Mouse (Mus musculus): ENCODE data around the gene Ccser1. TPM values are rescaled to one million over a fixed set of nuclear protein-coding genes. Genes with fewer than 3 reads are reported as not detected.

The Ccser1 gene
- total RNA-seq, 1 experiment = 4.1 TPM

DNA sequence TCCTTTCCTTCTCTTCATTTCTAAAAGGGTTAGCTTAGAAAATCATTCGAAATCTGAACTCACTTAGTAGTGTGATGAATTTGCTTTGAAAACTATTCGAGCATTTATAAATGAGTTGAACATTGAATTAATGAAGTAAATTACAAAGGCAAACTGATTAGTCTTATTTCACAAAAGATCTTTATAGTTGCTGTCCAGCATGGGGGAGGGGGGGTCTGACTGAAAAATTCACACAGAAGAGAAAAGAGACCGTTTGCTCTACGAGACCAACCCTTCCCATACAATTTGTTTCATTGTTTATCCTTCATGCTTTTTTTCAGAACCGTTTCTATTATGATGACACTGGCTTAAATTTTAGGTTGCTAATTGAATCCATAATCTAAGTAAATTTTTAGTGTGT, 583.3 kb downstream of the Ccser1 start:
- in situ Hi-C loops (cut with MboI; ENCODE audit: low sequenced_read_pairs in 2 of 2, unreplicated experiment in 2 of 2) = no loop called here
- TF ChIP-seq MAFK (IDR thresholded peaks at IDR 0.05; ENCODE audit: insufficient read depth, low read depth, low read length) = no peak
- no peak for TF ChIP-seq ZNF384 (IDR thresholded peaks at IDR 0.05; ENCODE audit: low read depth, low read length)
- TF ChIP-seq ZC3H11A (IDR thresholded peaks at IDR 0.05; ENCODE audit: borderline replicate concordance, low read depth, low read length) = no peak
- no peak for TF ChIP-seq CHD2 (IDR thresholded peaks at IDR 0.05; ENCODE audit: low read depth, low read length)
- no peak for TF ChIP-seq HCFC1 (IDR thresholded peaks at IDR 0.05; ENCODE audit: borderline replicate concordance, insufficient read depth, low read length)
- Histone ChIP-seq H3K4me3 (ENCODE audit: insufficient read depth in 1 of 2, low read depth in 1 of 2, low read length in 2 of 2, poor library complexity in 1 of 2, severe bottlenecking in 1 of 2) (no peak overlapping the region), H3K27ac (ENCODE audit: insufficient read depth, low read depth, low read length, poor library complexity, severe bottlenecking) (no peak overlapping the region), H3K4me1 (ENCODE audit: control insufficient read depth in 2 of 2, insufficient read depth in 2 of 2, low read length in 2 of 2, poor library complexity in 1 of 2) (no peaks in the 10 kb centered on the region), H3K9me3 (ENCODE audit: control insufficient read depth, insufficient read depth, low read depth, low read length) (no peaks in the 10 kb centered on the region), H3K36me3 (ENCODE audit: control insufficient read depth, insufficient read depth, low read length, poor library complexity, severe bottlenecking) (no peaks in the 10 kb centered on the region), H3K9ac (ENCODE audit: insufficient read depth, low read depth, low read length, poor library complexity, severe bottlenecking) (no peak overlapping the region)
- DNase-seq (ENCODE audit: low read depth, low spot score) = no peak

- TF ChIP-seq ZNF384 (IDR thresholded peaks at IDR 0.05; ENCODE audit: low read depth, low read length) = no peak
- TF ChIP-seq CHD2 (IDR thresholded peaks at IDR 0.05; ENCODE audit: low read depth, low read length) = no peak
- TF ChIP-seq MAFK (IDR thresholded peaks at IDR 0.05; ENCODE audit: insufficient read depth, low read depth, low read length) = no peak
- TF ChIP-seq ZC3H11A (IDR thresholded peaks at IDR 0.05; ENCODE audit: borderline replicate concordance, low read depth, low read length) = no peak
- no peak for TF ChIP-seq HCFC1 (IDR thresholded peaks at IDR 0.05; ENCODE audit: borderline replicate concordance, insufficient read depth, low read length)
- no peaks in the 10 kb centered on the region for H3K9me3 ChIP-seq (ENCODE audit: control insufficient read depth, insufficient read depth, low read depth, low read length)
- no peak for DNase-seq (ENCODE audit: low read depth, low spot score)
- H3K27ac ChIP-seq (ENCODE audit: insufficient read depth, low read depth, low read length, poor library complexity, severe bottlenecking) = no peak overlapping the region
- H3K4me1 ChIP-seq (ENCODE audit: control insufficient read depth in 2 of 2, insufficient read depth in 2 of 2, low read length in 2 of 2, poor library complexity in 1 of 2) = no peaks in the 10 kb centered on the region
- no peaks in the 10 kb centered on the region for H3K36me3 ChIP-seq (ENCODE audit: control insufficient read depth, insufficient read depth, low read length, poor library complexity, severe bottlenecking)
- no peak overlapping the region for H3K4me3 ChIP-seq (ENCODE audit: insufficient read depth in 1 of 2, low read depth in 1 of 2, low read length in 2 of 2, poor library complexity in 1 of 2, severe bottlenecking in 1 of 2)
- in situ Hi-C loops (cut with MboI; ENCODE audit: low sequenced_read_pairs in 2 of 2, unreplicated experiment in 2 of 2) = no loop called here
- no peak overlapping the region for H3K9ac ChIP-seq (ENCODE audit: insufficient read depth, low read depth, low read length, poor library complexity, severe bottlenecking)
Measured at GRCm38 (mm10) chr6:61765801-61766200, 585.7 kb downstream of the Ccser1 start.

GRCm38 (mm10) chr6:61767151-61767550, 587.0 kb downstream of the Ccser1 start:
- H3K27ac ChIP-seq (ENCODE audit: insufficient read depth, low read depth, low read length, poor library complexity, severe bottlenecking) = no peak overlapping the region
- no peaks in the 10 kb centered on the region for H3K36me3 ChIP-seq (ENCODE audit: control insufficient read depth, insufficient read depth, low read length, poor library complexity, severe bottlenecking)
- H3K9ac ChIP-seq (ENCODE audit: insufficient read depth, low read depth, low read length, poor library complexity, severe bottlenecking) = no peak overlapping the region
- no peak overlapping the region for H3K4me3 ChIP-seq (ENCODE audit: insufficient read depth in 1 of 2, low read depth in 1 of 2, low read length in 2 of 2, poor library complexity in 1 of 2, severe bottlenecking in 1 of 2)
- no peaks in the 10 kb centered on the region for H3K9me3 ChIP-seq (ENCODE audit: control insufficient read depth, insufficient read depth, low read depth, low read length)
- H3K4me1 ChIP-seq (ENCODE audit: control insufficient read depth in 2 of 2, insufficient read depth in 2 of 2, low read length in 2 of 2, poor library complexity in 1 of 2) = no peaks in the 10 kb centered on the region
- no peak for DNase-seq (ENCODE audit: low read depth, low spot score)
- TF ChIP-seq MAFK (IDR thresholded peaks at IDR 0.05; ENCODE audit: insufficient read depth, low read depth, low read length) = no peak
- no peak for TF ChIP-seq HCFC1 (IDR thresholded peaks at IDR 0.05; ENCODE audit: borderline replicate concordance, insufficient read depth, low read length)
- no peak for TF ChIP-seq CHD2 (IDR thresholded peaks at IDR 0.05; ENCODE audit: low read depth, low read length)
- no peak for TF ChIP-seq ZC3H11A (IDR thresholded peaks at IDR 0.05; ENCODE audit: borderline replicate concordance, low read depth, low read length)
- TF ChIP-seq ZNF384 (IDR thresholded peaks at IDR 0.05; ENCODE audit: low read depth, low read length) = no peak
- in situ Hi-C loops (cut with MboI; ENCODE audit: low sequenced_read_pairs in 2 of 2, unreplicated experiment in 2 of 2) = no loop called here

GRCm38 (mm10) chr6:61786706-61787105, 606.6 kb downstream of the Ccser1 start:
- Histone ChIP-seq H3K27ac (ENCODE audit: insufficient read depth, low read depth, low read length, poor library complexity, severe bottlenecking) (no peak overlapping the region), H3K9ac (ENCODE audit: insufficient read depth, low read depth, low read length, poor library complexity, severe bottlenecking) (no peak overlapping the region), H3K4me1 (ENCODE audit: control insufficient read depth in 2 of 2, insufficient read depth in 2 of 2, low read length in 2 of 2, poor library complexity in 1 of 2) (no peaks in the 10 kb centered on the region), H3K36me3 (ENCODE audit: control insufficient read depth, insufficient read depth, low read length, poor library complexity, severe bottlenecking) (no peaks in the 10 kb centered on the region), H3K4me3 (ENCODE audit: insufficient read depth in 1 of 2, low read depth in 1 of 2, low read length in 2 of 2, poor library complexity in 1 of 2, severe bottlenecking in 1 of 2) (no peak overlapping the region), H3K9me3 (ENCODE audit: control insufficient read depth, insufficient read depth, low read depth, low read length) (no peaks in the 10 kb centered on the region)
- in situ Hi-C loops (cut with MboI; ENCODE audit: low sequenced_read_pairs in 2 of 2, unreplicated experiment in 2 of 2) = no loop called here
- no peak for TF ChIP-seq ZC3H11A (IDR thresholded peaks at IDR 0.05; ENCODE audit: borderline replicate concordance, low read depth, low read length)
- TF ChIP-seq HCFC1 (IDR thresholded peaks at IDR 0.05; ENCODE audit: borderline replicate concordance, insufficient read depth, low read length) = no peak
- no peak for TF ChIP-seq ZNF384 (IDR thresholded peaks at IDR 0.05; ENCODE audit: low read depth, low read length)
- no peak for TF ChIP-seq CHD2 (IDR thresholded peaks at IDR 0.05; ENCODE audit: low read depth, low read length)
- TF ChIP-seq MAFK (IDR thresholded peaks at IDR 0.05; ENCODE audit: insufficient read depth, low read depth, low read length) = no peak
- no peak for DNase-seq (ENCODE audit: low read depth, low spot score)

- Histone ChIP-seq H3K27ac (ENCODE audit: insufficient read depth, low read depth, low read length, poor library complexity, severe bottlenecking) (no peak overlapping the region), H3K4me3 (ENCODE audit: insufficient read depth in 1 of 2, low read depth in 1 of 2, low read length in 2 of 2, poor library complexity in 1 of 2, severe bottlenecking in 1 of 2) (no peak overlapping the region), H3K9ac (ENCODE audit: insufficient read depth, low read depth, low read length, poor library complexity, severe bottlenecking) (no peak overlapping the region), H3K36me3 (ENCODE audit: control insufficient read depth, insufficient read depth, low read length, poor library complexity, severe bottlenecking) (no peaks in the 10 kb centered on the region), H3K9me3 (ENCODE audit: control insufficient read depth, insufficient read depth, low read depth, low read length) (no peaks in the 10 kb centered on the region), H3K4me1 (ENCODE audit: control insufficient read depth in 2 of 2, insufficient read depth in 2 of 2, low read length in 2 of 2, poor library complexity in 1 of 2) (no peaks in the 10 kb centered on the region)
- in situ Hi-C loops (cut with MboI; ENCODE audit: low sequenced_read_pairs in 2 of 2, unreplicated experiment in 2 of 2) = no loop called here
- no peak for DNase-seq (ENCODE audit: low read depth, low spot score)
- TF ChIP-seq MAFK (IDR thresholded peaks at IDR 0.05; ENCODE audit: insufficient read depth, low read depth, low read length) (no peak), ZNF384 (IDR thresholded peaks at IDR 0.05; ENCODE audit: low read depth, low read length) (no peak), ZC3H11A (IDR thresholded peaks at IDR 0.05; ENCODE audit: borderline replicate concordance, low read depth, low read length) (no peak), CHD2 (IDR thresholded peaks at IDR 0.05; ENCODE audit: low read depth, low read length) (no peak)
Measured at GRCm38 (mm10) chr6:61800889-61801288, 620.8 kb downstream of the Ccser1 start.

All from ES-E14 (cell line).